ENCODE assay signal across 8 mouse cellular contexts in genomic region chr1:90650781-90651437, GRCm38 (mm10). TPM values are rescaled to one million over a fixed set of nuclear protein-coding genes. Genes with fewer than 3 reads are reported as not detected.
DNase-seq lines count a peak whose midpoint lies in the region; ATAC-seq and TF ChIP-seq lines count a peak whose summit lies in the region.

No protein-coding gene starts in this region.

- H3K4me2 ChIP-seq in forebrain, postnatal 0 days (ENCODE audit: low read depth): no peak overlapping the region

- intact Hi-C loops in heart, postnatal 36 days (cut with DNase I): loop anchor here (1.0 to 10.0 kb wide), 5 partner anchors 104 to 305 kb away; no protein-coding TSS in a partner anchor

- peak; percentile 28 for DNase-seq in c-Kit-positive CD71-negative TER-119-negative erythroid progenitor cells, embryonic 14.5 days (ENCODE audit: low read depth)
- DNase-seq in forebrain, postnatal 0 days: peak; percentile 90
- peak; percentile 66 to 78 for DNase-seq in heart, postnatal 36 days
- DNase-seq in layer of hippocampus, adult 2 months (ENCODE audit: low spot score in 2 of 2): peak; percentile 72 to 81
- DNase-seq in lung, adult 18-20 months: peak; percentile 52 to 72
- peak; percentile 76 for DNase-seq in ovary, postnatal 14 days (ENCODE audit: low spot score)
- peak; percentile 83 for DNase-seq in thymus, postnatal 25 days

- H3K36me3 ChIP-seq in E14TG2a.4 (ENCODE audit: insufficient read depth, low read length): no peaks in the 10 kb centered on the region
- no peaks in the 10 kb centered on the region for H3K36me3 ChIP-seq in forebrain, postnatal 0 days (ENCODE audit: insufficient read depth)

- peak; percentile 70 for ATAC-seq in forebrain, postnatal 0 days

- no peaks in the 10 kb centered on the region for H3K4me1 ChIP-seq in E14TG2a.4 (replicated peaks; ENCODE audit: low read depth, low read length)
- peaks cover 4% of the 10 kb centered on the region; the same call in 1 of the 2 replicates for H3K4me1 ChIP-seq in forebrain, postnatal 0 days (ENCODE audit: insufficient read depth)

- 8% methylated on average over 4 of the region's 4 CpGs for WGBS in forebrain, postnatal 0 days

- H3K9me3 ChIP-seq in E14TG2a.4 (ENCODE audit: low read length): no peaks in the 10 kb centered on the region
- H3K9me3 ChIP-seq in forebrain, postnatal 0 days (ENCODE audit: low read length): no peaks in the 10 kb centered on the region

- H3K27ac ChIP-seq in forebrain, postnatal 0 days (ENCODE audit: low read depth, low read length): no peak overlapping the region
- peak overlapping the region; percentile 40; the same call in 1 of the 2 replicates for H3K27ac ChIP-seq in layer of hippocampus, adult 2 months

- peak; percentile 82 for TF ChIP-seq CTCF in E14TG2a.4 (conservative IDR thresholded peaks at IDR 0.05; ENCODE audit: low read length)
- peak; percentile 98 for TF ChIP-seq CTCF in forebrain, postnatal 0 days (IDR thresholded peaks at IDR 0.05; ENCODE audit: low read depth)
- peak; percentile 99 for TF ChIP-seq CTCF in layer of hippocampus, adult 2 months (conservative IDR thresholded peaks at IDR 0.05)

- no peak overlapping the region for H3K4me3 ChIP-seq in E14TG2a.4 (replicated peaks; ENCODE audit: low read length)
- H3K4me3 ChIP-seq in forebrain, postnatal 0 days (ENCODE audit: low read depth, low read length): no peak overlapping the region
- no peak overlapping the region for H3K4me3 ChIP-seq in layer of hippocampus, adult 2 months

- H3K27me3 ChIP-seq in E14TG2a.4 (ENCODE audit: insufficient read depth, low read length): peaks cover 2% of the 10 kb centered on the region; the same call in 1 of the 2 replicates
- no peaks in the 10 kb centered on the region for H3K27me3 ChIP-seq in forebrain, postnatal 0 days (ENCODE audit: insufficient read depth, low read length)

- no peak overlapping the region for H3K9ac ChIP-seq in forebrain, postnatal 0 days

RNA-seq across cellular contexts. Expression of gene Cops8, which starts 48.1 kb away (rescaled TPM):
- total RNA-seq in forebrain, postnatal 0 days (2014; rRNA removed): 108 and 113 TPM in 2 replicates
- 188 and 192 TPM in 2 replicates for polyA plus RNA-seq in forebrain, postnatal 0 days (2015; fragmentation: Nextera tagmentation; extraction: Ambion mirVana)
- 10 to 100 TPM; 82.3 to 89.8 TPM for total RNA-seq in heart, postnatal 36 days (2021)
- total RNA-seq in layer of hippocampus, adult 2 months (2021): 100 to 1,000 TPM; 109 to 122 TPM

Comparison
In these comparisons a context has a peak if more than half of its experiments do, and no peak if none do; other contexts are left out.
1. DNase-seq: peak in every context shown above with its lines; median percentile 90 in forebrain, postnatal 0 days; 83 in thymus, postnatal 25 days; 76 in layer of hippocampus, adult 2 months; 76 in ovary, postnatal 14 days; 72 in heart, postnatal 36 days; 62 in lung, adult 18-20 months; 28 in c-Kit-positive CD71-negative TER-119-negative erythroid progenitor cells, embryonic 14.5 days.